Mouse (Mus musculus) bone marrow macrophage, adult 2 months (primary cell): ENCODE measurements around the gene Bcl2l1.

Experiments used
- CTCF ChIP-seq: IDR thresholded peaks from 2 replicates; pipeline ENCODE4 v1.5.1; 2012; ENCODE audit warnings: low read depth, mild to moderate bottlenecking, low read length, moderate library complexity
- POLR2A ChIP-seq: IDR thresholded peaks from 2 replicates; pipeline ENCODE4 v1.6.1; 2012; ENCODE audit warnings: mild to moderate bottlenecking, low read depth, low read length, borderline replicate concordance

DNA sequence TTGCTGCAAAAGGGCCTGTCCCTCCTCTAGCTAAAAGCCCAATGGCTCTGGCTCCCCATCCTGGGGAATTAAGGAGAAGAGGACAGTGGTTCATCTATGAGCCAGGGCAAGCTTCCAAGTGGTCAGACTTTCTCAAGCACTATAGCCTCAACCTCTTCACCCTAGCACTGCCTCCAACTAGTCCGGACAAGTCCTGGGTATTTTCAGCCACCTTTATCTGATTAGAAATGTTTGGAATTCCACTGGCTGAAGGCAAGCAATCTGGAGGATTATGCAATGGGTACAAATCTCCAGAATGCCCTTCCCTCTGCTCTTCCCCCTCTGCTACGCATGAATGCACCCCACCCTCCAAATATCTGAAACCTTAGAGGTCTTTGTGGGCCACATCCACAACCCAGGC is 39.1 kb downstream of the Bcl2l1 start:
- TF ChIP-seq CTCF (no peak), POLR2A (no peak)
